Mouse (Mus musculus): ENCODE measurements around the gene Rab11fip2.
A peak's percentile ranks its signal among the peaks of the same experiment; 100 is the strongest.

Gene Rab11fip2

DNA sequence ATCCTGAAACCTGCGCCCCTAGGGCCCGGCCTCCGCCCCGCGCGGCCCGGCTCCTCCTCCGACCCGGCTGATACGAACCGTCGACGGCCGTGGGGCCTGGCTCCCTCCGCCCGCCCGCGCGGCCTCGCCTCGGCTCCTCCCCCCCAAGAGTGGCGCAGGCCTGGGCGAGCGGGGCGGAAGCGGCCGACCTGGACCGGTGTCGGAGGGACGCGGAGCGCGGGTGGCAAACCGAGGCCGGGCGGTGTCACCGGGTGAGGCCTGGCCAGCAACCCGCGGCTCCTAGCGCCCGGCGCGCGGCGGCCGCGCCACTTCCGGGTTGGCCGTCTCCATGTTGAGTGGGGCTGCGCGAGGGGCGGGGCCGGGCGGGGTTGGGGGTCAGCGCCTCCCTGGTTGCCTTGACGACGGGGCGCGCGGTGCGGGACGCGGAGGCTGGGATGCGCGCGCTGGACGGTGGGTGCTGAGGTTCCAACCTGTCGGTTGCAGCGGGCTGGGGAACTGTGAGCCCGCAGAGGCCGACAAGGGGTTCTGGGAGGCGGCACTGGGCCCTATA lies at the start of gene Rab11fip2:
TSS of gene Rab11fip2 (minus strand) at position 333 of the 550 bp plus-strand sequence.
- peak; percentile 81 for DNase-seq (ENCODE audit: low read depth, low spot score)

GRCm38 (mm10) chr19:59981588-59981987 lies 38.1 kb upstream of the Rab11fip2 start:
- DNase-seq (ENCODE audit: low read depth, low spot score) = no peak

DNA sequence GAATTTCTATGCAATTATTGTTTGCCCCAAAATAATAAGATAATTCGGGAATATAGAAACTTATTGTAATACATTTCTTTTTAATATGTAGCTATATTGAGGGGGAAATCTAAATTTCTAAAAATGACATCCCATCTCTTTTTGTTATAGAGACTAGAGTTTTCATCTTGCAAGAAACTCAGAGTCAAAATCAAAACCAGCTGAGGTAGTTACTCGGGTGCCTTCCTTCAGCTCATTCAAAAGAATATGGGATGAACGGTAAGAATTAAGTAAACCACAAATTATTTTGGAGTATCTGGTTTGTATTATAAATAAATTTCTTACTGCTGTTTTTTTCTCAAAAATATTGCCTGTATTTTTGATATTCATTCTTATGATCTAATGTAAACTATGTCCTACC lies 11.5 kb upstream of the Rab11fip2 start:
- DNase-seq (ENCODE audit: low read depth, low spot score) = no peak

DNA sequence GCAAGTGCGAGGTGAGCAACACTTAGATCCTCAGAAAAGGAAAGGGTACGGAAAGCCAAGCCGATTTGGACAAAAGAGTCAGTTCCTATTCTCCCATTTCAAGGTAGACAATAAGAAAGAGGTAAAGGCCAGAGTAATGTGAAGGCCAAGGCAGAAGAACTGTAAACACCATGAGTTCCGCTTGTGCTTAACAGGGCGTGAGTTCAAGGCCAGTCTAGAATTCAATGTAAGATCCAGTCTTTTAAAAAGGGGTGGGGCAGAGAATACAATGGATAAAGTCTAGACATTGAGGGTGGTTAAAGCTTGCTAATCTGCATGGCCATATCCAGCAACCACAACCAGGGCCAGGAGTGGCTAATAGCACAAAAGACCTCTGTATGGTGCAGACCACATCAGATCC lies 6.3 kb upstream of the Rab11fip2 start:
- DNase-seq (ENCODE audit: low read depth, low spot score) = no peak

DNA sequence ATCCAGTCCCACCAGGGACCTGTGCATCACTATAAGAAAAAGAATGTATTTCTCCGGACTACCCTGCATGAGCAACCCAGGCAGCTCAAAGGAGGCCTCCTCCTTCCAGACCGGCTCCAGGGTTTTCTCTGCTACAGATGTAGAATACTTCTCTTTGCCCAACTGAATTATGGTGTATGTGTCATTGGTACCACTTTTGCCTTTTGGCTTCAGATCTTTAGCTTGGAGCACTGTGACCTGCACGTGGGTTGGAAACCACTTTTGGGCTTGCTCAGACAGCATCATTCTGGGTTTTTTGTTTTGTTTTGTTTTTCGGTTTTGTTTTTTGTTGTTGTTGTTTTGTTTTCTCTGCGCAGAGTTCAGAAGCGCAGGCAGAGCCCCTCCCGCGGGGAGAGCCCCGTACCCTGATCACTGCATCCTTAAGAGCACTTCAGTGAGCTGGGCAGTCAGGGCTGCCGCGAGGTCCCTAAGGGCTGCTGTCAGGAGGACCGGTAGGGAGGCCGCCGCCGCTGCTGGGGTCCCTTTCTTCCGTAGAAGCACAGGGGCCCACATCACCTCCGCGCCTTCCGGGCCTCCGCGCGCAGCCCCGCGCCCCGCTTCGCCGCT lies 635 bp downstream of the Rab11fip2 start:
- no peak for DNase-seq (ENCODE audit: low read depth, low spot score)

DNA sequence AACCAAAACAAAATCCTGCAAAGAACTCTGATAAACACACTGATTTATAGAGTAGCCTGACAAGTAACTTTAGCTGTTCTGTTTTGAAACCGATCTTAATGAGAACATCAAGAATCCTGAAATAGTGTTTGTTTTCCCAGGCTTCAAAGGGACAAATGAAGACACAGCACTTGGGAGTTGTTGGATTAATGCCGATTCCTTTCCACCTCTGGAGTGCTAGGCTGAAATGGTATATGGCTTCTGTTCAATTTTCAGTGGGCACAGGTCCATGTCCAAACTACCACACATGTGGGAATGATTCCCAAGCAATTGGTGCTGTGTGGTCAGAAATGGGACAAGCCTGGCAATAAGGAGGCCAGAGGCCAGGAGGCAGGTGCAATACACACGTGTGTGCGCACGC lies 3.7 kb downstream of the Rab11fip2 start:
- DNase-seq (ENCODE audit: low read depth, low spot score) = peak; percentile 16

GRCm38 (mm10) chr19:59932085-59932484 lies 11.4 kb downstream of the Rab11fip2 start:
- no peak for DNase-seq (ENCODE audit: low read depth, low spot score)

DNA sequence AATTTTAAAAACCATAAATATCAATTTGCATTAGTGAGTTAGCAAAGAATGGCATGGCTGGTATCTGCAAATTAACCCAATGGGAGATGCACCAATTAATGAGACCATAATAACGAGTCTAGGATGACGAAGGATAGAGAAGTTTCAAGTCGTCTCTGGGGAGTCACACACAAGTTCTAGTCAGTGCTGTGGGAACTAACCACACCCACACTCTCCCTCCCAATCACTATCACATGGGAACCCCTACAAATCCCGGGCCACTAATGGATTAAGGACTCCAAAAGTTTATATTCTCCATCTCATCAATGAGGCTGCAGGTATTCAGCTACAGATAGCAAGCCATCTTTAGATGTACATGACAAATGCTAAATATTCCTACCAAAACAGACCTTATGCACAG lies 14.8 kb downstream of the Rab11fip2 start:
- DNase-seq (ENCODE audit: low read depth, low spot score) = no peak

- DNase-seq (ENCODE audit: low read depth, low spot score) = no peak
Measured at GRCm38 (mm10) chr19:59926125-59926524, 17.3 kb downstream of the Rab11fip2 start.

- DNase-seq (ENCODE audit: low read depth, low spot score) = no peak
Measured at GRCm38 (mm10) chr19:59920846-59921245, 22.6 kb downstream of the Rab11fip2 start.

- no peak for DNase-seq (ENCODE audit: low read depth, low spot score)
Measured at GRCm38 (mm10) chr19:59917901-59918613, 25.4 kb downstream of the Rab11fip2 start.

GRCm38 (mm10) chr19:59911554-59911953 lies 31.9 kb downstream of the Rab11fip2 start:
- no peak for DNase-seq (ENCODE audit: low read depth, low spot score)

DNA sequence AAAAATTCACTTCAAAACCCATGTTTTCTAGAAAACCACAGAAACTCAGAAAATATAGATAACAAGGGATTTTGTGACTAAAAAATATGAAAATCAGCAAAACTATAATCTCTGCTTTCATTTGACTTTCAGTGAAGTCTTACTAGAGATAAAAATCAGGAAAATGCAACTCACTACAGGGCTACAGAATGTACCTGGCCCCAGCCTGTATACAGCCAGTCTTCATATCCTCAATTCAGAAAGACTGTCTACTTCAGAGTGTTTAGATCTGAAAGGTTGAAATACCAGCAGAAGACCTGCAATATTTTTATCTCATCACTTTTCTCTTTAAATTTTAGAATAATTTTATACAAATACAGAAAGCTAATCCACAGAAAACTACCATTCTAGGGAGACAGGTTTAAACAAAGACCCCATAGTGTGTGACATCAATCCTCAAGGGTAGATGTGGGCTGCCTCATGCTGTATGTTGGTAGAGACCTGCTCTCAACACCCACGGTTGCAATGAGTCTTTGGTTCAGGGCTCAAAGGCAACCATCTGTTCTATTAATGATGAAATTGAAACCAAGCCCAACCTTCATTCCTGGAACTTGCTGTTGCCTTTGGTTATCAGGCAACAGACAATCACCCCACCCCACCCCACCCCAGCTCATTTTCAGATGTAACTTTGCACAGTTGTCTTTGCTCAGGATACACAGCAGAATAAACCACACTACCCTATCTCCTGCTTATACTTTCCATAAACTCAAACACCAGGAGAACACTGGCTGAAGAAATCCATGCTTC lies 38.0 kb downstream of the Rab11fip2 start:
- DNase-seq (ENCODE audit: low read depth, low spot score) = no peak

DNA sequence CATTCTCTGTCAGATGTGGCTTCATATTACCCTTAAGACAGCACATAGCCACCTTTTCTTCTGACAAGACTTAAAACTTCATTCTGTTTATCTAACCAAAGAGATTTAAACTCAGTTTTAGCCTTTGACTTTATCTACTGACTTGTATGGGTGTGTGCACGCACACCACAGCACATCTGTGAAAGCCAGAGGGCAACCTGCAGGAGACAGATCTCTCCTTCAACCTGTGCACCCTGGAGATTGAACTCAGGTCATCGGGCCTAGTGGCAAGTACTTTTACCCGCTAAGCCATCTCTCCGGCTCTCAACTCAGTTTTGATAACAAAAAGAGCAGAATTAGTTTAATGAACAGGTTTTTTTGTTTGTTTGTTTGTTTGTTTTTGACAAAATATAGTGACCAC lies 43.5 kb downstream of the Rab11fip2 start:
- DNase-seq (ENCODE audit: low read depth, low spot score) = no peak

- DNase-seq (ENCODE audit: low read depth, low spot score) = no peak
Measured at GRCm38 (mm10) chr19:59898301-59898700, 45.2 kb downstream of the Rab11fip2 start.

- DNase-seq (ENCODE audit: low read depth, low spot score) = no peak
Measured at GRCm38 (mm10) chr19:59889383-59889782, 54.1 kb downstream of the Rab11fip2 start.

DNA sequence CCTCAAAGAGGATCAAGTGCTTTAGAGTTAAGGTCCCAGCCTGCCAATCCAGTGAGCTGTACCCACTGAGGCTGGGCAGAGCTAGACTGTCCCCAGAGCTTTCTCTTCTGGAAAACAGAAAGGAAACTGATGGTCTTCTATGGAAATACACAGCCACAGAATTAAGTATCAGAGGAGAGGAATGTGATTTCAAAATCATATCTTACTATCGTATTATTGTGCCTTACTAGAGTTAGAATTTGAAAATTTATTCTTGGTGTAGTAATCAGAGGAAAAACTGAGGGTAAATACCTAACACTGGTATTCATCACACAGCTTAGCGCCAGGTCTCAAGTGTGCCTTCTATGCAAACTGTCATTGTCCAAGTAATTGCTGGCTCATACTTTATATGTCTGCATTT lies 54.6 kb downstream of the Rab11fip2 start:
- DNase-seq (ENCODE audit: low read depth, low spot score) = no peak

GRCm38 (mm10) chr19:59887866-59888265 lies 55.6 kb downstream of the Rab11fip2 start:
- peak; percentile 4 for DNase-seq (ENCODE audit: low read depth, low spot score)

DNA sequence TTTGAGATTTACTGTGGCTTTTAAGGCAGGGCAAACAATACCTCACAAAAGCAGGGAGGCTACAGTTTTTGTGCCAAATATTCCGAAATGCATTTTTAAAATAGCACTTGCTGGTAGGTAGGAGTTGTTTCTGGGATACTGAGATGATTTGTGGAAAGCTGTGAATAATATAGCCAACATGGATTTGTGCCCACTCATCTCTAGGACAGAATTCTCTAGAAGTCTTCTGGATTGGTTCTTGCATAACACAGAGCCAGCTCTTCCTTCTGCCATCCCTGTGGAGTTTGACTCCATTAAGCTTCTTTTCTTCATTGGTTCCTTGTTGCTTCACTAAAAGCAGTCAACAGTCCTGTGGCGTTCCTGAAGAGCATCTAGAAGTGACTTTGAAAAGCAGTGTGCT lies 58.2 kb downstream of the Rab11fip2 start:
- DNase-seq (ENCODE audit: low read depth, low spot score) = no peak

GRCm38 (mm10) chr19:59877238-59877637 lies 66.2 kb downstream of the Rab11fip2 start:
- DNase-seq (ENCODE audit: low read depth, low spot score) = no peak

GRCm38 (mm10) chr19:59866666-59867065 lies 76.8 kb downstream of the Rab11fip2 start:
- DNase-seq (ENCODE audit: low read depth, low spot score) = no peak

GRCm38 (mm10) chr19:59862423-59862822 lies 81.0 kb downstream of the Rab11fip2 start:
- DNase-seq (ENCODE audit: low read depth, low spot score) = no peak

All from forelimb bud, embryonic 11.5 days (tissue).